Mouse (Mus musculus) olfactory bulb, adult 2 months (tissue): ENCODE measurements around the gene Iqch.
"Not testable (repeated sequence)": the region's sequence is repeated elsewhere in the genome, so short reads cannot be mapped to it uniquely, and the experiment has no call there.

Source experiments
- CTCF ChIP-seq: fragments of 200-500 bp; IDR thresholded peaks from 2 replicates; pipeline ENCODE4 v1.5.1; 2012; ENCODE audit warnings: low read depth, mild to moderate bottlenecking, low read length, moderate library complexity; ENCODE audit not compliant: insufficient read depth
- POLR2A ChIP-seq: fragments of 200-500 bp; IDR thresholded peaks from 2 replicates; pipeline ENCODE4 v1.6.1; 2012; ENCODE audit warnings: mild to moderate bottlenecking, low read depth, low read length, moderate library complexity; ENCODE audit not compliant: insufficient read depth

DNA sequence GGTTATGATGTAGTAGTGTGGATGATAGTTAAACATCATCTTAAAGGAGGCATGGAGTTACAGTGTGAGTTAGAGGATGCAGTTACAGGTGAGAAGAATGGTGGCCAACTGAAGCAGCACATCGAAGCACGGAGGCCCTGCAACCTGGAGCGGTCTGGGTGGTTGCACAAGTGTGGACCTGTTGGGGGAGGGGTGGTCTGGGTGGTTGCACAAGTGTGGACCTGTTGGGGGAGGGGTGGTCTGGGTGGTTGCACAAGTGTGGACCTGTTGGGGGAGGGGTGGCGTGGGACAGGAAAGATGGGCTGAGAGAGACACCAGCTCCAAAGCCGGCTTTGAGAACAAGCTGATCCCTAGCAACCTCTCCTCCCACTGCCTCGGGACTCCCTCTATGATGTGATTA is 51.6 kb downstream of the Iqch start:
- TF ChIP-seq CTCF, POLR2A: not testable (repeated sequence)
